Mouse (Mus musculus) spleen, embryonic (tissue): ENCODE results near the gene Ldlr.
"Not testable (repeated sequence)": the region's sequence is repeated elsewhere in the genome, so short reads cannot be mapped to it uniquely, and the experiment has no call there.

Experiments
- CTCF ChIA-PET: fragments of 350-600 bp; sonication (Branson Sonifier 250); formaldehyde crosslinking; loops from one replicate; lab custom pipeline; 2022; lab: Charles Lee

Gene Ldlr

DNA sequence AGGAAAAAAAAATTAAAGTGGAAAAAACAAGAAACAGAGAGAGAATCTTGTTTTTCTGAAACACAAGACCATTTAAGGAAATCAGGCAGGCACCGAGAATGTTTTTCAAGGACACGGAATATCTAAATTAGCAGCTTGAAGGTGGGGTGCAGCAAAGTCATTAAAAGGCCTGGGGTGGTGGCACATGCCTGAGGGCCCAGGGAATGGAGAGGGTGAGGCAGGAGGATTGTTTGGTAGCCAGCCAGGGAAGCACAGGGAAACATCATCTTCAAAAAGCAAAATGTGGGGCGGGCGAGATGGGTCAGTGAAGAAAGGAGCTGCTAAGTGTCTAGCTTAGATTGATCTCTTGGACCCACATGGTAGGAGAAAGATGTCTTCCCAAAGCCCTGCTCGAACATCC, 64.4 kb downstream of the Ldlr start:
- CTCF ChIA-PET, result no interaction called here

DNA sequence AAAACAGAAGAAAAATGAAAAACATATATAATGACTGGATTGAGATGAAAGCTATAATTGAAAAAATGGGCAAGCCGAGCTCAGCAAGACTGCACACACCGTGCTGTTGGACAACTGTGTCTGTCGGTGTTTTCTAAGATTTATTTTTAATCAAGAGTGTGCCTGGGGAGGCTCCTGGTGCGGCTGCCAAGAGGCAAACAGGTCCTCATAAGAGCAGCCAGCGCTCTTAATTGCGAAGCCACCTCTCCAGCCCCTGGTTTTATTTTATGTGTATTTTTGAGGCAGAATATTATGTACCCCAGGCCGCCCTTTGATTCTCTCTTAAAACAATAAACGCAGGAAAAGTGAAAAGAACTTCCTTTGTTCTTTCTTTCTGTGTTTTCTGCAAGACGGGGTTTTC, 65.0 kb downstream of the Ldlr start:
- CTCF ChIA-PET, result no interaction called here

DNA sequence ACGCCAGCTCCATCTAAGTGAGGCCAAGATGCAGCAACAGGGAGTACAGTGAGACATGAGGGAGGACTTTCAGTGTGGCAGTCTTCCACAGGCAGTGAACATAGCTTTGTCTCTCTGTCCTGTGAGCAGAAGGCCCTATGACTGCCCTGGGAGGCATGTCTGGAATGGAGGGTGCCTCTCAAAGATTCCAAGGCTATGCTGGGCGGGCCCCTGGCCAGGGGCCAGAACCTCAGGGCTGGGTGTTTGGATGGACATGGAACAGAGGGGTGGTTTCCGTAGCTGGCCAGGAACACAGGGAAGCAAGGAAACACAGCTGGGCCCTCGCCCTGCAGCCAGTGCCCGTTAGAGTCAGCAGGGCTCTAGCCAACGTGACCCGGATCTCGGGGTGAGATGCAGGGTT, 68.6 kb downstream of the Ldlr start:
- CTCF ChIA-PET, result no interaction called here

DNA sequence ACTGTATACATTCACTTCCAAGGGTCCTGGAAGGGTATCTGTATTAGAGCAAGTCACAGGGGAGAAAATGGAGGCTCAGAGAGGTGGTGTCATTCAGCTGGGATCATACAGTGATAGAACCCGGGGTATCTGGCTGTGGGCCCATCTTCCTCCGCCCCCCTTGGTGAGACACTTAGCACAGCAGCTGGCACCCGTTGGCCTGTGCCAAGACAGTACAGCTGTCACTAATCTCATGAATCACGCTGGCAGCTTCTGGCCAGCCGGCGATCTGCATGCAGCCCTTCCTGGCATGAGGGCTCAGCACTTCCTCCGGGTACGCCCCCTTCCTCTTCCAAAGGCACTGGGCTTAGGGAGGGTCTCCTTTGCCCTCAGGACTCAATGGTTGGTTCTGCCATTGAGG, 69.4 kb downstream of the Ldlr start:
- CTCF ChIA-PET, result no interaction called here

DNA sequence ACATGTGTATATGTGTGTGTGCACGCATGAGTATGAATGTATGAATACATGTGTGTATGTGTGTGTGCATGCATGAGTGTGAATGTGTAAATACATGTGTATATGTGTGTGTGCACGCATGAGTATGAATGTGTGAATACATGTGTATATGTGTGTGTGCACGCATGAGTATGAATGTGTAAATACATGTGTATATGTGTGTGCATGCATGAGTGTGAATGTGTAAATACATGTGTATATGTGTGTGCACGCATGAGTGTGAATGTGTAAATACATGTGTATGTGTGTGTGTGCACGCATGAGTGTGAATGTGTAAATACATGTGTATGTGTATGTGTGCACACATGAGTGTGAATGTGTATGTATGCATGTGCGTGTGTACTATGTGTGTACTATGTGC, 70.2 kb downstream of the Ldlr start:
- CTCF ChIA-PET, result not testable (repeated sequence)

DNA sequence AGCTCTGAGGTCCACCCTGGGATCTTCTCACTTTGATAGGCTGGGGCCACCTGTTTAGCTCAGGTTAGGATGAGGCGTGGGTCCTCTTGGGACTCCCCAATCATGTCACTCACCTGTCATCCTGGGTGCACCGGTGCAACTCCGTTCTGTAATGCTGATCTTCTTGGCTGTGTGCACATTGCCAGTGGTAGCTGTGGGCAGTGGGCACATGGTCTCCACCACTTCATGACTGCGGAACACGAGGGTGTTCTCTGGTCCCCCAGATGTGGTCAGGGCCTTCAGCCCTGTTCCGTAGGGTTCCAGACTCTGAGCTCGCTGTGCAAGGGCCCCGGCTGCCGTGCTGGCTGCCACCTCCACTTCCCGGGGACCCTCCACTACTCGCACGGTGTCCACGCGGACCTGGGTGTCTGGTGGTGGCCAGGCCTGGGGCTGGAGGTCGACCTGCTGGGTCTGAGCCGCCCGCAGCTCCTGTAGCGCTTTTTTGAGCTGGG, 71.1 kb downstream of the Ldlr start:
- CTCF ChIA-PET, result no interaction called here

DNA sequence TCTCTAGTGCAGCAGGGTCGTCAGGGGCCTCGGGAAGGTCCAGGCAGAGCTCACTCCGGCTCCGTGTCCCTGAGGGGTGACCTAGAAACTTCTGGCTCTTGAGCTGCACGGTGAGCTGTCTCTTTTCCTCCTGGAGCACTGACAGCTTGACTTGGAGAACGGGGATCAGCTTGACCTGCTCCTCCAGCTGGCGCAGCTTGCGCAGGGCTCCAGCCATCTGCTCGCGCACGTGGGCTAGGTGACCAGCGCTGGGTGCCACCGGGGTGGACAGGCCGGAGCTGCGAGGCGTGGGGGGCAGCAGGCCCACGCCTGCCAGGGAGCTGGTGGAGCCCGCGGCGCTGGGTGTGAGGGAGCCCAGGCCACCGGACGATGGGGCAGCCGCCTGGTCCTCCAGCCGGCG, 71.6 kb downstream of the Ldlr start:
- CTCF ChIA-PET, result no interaction called here

DNA sequence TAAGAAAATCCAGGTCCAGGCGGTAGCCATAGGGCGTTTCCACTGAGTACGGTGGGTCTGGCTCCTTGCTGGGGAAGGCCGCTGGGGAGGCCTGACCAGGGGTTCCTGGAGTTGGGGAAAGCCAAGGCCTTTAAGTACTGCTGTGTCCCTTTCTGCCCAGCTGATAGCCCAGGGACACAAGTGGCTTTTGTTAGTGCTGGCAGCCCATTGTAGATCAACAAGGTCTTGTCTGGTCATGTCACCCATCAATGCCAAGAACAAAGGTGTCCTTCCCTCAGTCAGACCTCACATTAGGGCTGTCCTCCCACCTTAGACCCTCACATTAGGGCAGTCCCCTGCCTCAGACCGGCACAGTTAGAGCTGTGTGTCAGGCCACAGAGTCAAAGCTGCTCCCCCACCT, 72.3 kb downstream of the Ldlr start:
- CTCF ChIA-PET, result no interaction called here

DNA sequence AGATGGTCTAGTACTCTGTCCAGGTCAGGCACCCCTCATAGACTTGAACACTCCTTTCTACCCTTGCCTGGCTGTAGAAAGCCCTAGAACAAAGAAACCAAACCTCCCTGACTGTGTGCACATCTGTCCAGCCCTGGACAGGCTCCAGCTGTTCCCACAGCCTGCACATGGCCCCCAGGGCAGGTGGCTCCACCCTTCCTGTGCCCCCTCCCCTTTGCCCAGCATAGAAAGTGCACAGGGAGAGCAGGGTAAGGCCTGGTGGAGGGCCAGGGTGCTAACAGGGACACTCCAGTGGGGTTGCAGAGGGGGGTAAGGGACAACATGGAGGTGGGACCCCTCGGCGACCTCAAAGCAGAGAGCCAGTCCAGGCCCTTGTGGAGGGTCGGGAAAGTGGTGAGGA, 73.0 kb downstream of the Ldlr start:
- CTCF ChIA-PET, result no interaction called here

DNA sequence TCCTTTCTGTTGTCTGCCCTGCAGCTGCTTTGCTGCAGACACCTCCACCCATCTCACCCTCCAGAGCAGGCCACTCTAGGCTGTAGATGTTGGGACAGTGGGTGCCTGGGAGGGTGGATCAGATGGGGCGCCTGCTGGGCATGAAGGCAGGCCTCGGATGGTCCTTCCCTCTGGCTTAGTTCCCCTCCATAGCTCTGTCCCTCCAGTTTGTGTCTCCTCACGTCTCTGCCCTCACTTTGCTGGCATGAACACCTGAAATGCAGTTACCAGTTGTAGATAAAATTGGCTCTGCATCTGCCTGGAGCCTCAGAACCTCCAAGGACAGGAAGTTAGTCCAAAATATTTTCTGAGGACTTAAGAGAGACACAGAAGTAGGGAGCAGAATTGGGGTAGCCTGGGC, 73.6 kb downstream of the Ldlr start:
- CTCF ChIA-PET, result no interaction called here

DNA sequence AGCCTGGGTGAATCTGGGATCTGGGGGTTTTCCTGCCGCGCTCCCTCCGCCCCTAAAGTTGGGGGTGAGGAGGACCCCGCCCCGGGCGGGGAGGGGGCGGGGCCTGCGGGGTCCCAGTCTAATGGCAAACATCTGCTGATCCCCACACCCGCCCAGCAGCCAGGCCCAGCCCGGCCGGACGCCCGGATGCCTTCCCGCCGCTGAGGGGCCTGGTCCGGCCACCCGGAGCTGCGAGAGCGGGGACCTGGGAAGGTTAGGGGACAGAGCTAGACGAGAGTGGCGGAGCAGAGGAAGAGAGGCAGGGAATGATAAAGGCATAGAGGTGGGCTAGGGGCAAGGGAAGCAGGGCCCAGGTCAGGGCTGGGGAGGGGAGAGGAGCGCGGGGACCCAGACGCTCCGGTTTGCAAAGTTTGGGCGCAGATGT, 74.7 kb downstream of the Ldlr start:
- CTCF ChIA-PET, result no interaction called here

DNA sequence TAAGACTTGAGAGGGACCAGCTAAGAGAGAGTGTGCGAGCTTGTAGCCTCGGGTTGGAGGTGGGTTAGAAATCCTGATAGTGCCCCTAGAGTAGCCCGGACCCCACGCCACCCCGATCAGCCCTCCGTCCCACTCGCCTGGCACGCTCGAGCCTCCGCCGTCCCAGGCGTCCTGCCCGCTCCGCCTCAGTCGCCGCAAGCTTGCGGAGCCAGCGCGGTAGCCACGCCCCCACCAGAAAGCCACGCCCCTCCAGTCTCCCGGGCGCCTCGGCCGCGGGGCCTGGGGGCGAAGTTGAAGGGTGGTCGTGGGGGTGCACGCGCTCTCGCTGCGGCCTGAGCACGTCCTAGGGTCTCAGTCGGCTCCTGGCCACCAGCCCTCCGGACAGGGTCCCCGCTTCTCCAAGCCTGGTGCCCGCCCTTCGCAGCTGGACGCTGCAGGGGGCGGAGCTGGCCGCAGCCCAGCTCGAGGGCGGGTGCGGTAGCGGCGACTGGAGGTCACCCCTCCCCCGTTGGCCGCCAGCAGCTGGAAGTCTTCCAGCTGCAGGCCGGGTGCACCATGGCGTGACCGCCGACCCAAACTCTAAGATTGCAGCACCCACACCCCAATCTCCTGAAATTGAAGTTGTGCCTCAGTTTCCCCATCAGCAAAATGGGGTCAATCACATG, 75.2 kb downstream of the Ldlr start, which contains the start of gene Kank2:
Gene Kank2, minus strand, starts transcription at position 400 of the 665 bp plus-strand sequence.
- CTCF ChIA-PET, result no interaction called here

DNA sequence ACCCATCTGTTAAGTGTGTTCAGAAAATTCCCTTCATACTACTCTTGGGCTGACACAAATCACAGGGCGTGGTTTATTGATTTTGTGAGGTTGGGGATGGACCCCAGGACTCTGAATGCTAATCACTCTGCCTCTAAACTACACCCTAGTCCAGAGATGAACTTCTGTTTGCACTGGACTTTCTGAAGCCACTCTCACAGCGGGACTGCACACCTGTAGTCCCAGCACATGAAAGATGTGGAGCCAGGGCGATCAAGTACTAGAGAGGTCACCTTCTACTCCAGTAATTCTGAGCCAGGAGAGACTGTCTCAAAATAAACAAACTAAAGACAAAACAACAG, 75.7 kb downstream of the Ldlr start:
- CTCF ChIA-PET, result interaction anchor here (0.6 kb wide), 1 partner anchor 30 kb away, joined by 11 read pairs; no protein-coding TSS in a partner anchor
